Mouse (Mus musculus) cerebellum, postnatal 36 days (tissue): ENCODE measurements at regions not wholly inside any gene's neighbourhood (a gene's known extent, or its start where the extent isn't known, plus 50 kb on each side); places are given as distances from the start of the nearest gene placed in this dataset.
"Not testable (repeated sequence)": the region's sequence is repeated elsewhere in the genome, so short reads cannot be mapped to it uniquely, and the experiment has no call there.

Experiments
- DNase-seq, 2 experiments: peaks; one replicate each; pipeline ENCODE4 v3.0.0; 2021 to 2022; ENCODE audit warnings: mixed read lengths in 2 of 2

DNA sequence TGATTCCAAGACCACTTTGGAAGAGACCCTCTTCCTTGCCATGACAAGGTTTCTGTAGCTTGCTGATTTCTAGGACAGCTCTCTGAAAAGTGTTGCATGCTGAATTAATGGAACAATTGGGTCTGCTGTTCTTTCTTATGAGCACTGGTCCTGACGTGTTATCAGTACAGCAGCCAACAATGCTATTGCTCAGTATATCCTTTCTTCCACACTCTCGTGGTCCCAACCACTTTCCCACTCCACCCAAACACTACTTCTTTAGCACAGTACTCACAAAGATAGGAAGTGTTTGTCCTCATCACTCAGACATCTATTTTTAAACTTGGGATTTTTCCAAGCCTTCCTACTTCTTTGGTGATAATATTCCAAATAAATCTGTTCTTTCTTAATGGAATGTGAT, 233.2 kb upstream of the Klf6 start:
- DNase-seq: no peak

DNA sequence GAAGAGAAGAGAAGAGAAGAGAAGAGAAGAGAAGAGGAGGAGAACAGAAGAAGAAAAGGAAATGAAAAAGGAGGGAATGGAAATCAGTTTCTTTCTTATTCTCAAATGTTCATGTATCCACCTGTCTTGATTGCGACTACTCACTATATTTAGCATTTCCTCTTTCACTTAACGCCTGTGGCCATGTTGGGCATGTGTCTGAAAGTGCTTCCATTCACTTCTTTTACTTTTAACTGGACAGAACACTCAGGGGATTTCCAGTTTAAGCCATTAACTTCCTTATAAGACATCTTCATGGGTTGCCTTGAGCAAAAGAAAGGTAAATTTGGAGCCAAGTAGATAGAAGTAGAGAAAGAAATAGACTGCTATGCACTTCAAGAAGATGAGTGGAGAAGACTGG, 226.3 kb upstream of the Klf6 start:
- no peak for DNase-seq

DNA sequence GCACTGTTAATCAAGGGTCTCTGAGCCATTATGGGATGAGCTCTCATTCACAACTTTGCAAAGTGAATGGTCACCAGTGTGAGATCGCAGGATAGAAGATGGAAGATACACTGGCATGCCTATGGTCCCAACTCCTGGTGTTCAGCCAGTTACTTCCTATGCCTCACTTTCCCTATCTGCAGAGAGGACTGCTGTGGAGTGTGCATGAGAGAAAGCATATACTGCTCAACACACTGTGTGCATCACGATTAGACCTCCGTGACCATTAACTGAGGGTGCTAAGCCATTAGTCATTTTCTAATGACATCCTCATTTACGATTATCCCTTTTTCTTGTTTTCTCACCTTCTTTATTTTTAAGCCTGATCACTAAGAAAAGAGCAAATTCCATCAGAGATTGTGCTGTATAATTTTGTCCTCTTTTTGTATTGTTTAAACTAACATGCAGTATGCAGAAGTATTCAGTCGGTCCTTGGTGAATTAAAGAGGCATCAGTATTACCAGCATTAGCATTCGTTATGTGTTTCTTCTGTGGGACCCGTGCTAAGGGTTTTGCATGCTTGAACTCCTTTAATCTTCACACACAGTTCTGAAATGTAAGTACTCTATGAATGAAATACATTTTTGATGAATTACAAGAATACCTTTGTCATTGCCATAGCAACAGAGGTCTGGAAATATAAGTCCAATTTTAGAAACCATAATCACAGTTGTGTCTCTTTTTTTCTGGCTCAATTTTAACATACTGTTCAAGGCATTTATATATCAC, 219.4 kb upstream of the Klf6 start:
- DNase-seq: no peak

DNA sequence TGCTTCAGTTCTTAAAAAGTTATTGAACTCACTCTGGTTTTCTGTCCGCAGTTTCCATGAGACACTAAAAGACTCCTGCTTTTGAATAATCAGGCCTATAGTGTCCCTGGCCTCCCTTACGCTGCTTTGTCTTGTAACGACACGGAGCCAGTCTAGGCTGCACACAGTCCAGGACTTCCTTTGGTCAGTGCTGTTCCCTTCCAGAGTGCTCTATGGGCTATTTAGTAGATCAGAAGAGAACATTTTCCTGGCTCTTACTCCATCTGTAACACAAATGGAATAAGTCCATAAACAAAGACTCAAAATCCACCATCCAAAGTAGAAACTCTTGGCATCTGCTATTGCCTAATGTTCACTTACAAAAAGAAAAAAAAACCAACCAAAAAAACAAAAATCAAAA, 213.0 kb upstream of the Klf6 start:
- no peak for DNase-seq

DNA sequence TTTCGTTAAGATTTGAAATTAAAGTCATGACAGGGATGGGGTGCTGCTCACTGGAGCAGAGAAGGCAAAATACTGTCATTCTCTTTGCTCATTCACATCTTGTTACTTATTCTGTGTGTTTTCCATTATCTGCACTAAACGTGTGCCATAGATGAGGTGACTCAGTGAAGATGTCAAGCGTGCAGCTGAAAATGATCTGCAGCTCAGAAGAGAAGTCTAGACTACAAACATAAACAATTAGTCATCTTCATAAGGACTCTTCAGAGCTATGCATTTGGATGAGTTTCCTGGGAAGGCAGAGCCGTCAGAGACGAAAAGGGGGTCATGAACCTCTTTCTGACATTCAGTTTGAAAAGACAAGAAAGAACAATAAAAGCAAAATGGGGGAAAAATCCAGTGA, 203.7 kb upstream of the Klf6 start:
- no peak for DNase-seq

DNA sequence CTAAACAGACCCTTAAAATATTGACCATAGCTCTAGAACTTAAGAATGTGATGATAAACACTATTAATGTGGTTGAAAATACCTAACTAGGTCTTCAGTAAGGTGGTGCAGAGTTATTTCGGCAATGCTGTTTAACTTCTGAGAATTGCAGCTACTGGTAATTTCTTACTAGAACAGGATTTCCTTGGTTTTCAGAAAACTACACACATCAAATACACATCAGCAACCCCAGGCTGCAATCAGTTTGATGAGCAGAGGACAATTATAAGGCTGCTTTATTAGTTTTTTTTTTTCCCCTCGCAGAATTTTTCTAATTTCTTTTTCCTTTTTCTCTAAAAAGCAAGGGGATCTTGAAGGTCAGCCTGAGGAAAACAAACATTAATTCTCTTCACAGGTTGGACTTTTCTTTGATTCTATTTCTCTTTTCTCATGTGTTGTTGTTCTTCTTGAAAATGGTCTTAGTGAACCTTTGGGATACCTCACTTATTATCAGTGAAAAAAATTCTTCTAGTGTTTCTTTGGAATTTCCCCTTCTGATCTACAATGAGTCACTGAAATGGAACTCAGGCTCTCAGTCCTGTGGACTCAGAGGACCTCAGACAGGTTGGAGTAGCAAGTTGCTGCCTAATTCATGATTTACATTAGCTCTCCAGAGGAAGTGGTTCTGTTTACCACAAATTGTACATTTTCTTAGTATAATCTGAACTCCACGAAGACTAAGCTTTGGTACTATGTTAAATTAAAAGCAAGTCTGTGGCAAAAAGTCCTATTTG, 194.9 kb upstream of the Klf6 start:
- DNase-seq: no peak

DNA sequence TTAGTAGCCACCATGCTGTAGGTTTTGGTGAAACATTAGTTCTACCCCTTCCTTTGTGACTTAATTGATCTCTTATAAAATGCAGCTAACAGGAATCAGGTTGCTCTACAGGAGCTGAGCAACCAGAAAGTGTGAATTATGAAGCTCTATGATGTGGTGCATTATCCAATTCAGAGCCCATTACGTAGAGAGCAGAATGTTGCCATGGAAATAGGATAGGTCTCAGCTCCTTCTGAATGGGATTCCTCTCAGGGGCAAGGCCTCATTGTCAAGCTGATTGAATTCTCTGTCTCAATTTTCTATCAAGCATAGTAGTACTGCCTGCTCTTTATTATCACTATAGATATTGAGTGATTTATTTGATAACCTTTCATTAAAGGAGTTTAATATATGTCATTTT, 185.6 kb upstream of the Klf6 start:
- no peak for DNase-seq

DNA sequence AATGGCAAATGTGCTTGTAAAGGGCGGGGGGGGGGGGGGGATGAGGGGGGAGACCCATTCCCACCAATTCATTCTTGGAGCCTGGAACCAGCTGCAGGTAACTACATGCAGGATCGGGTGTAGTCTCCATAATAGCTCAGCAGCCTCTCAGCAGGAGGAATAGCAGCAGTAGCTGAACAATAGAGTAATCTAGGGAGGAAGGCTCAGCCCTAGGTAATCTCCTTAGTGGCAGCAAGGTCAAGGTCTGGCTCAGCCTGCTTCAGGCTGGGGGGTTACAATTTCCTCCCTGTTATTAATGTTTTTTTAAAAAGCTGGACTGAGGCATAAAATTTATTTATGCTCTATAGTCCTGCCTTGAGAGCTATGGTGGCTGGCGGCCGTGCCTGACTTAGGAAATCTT, 171.2 kb upstream of the Klf6 start:
- no peak for DNase-seq

DNA sequence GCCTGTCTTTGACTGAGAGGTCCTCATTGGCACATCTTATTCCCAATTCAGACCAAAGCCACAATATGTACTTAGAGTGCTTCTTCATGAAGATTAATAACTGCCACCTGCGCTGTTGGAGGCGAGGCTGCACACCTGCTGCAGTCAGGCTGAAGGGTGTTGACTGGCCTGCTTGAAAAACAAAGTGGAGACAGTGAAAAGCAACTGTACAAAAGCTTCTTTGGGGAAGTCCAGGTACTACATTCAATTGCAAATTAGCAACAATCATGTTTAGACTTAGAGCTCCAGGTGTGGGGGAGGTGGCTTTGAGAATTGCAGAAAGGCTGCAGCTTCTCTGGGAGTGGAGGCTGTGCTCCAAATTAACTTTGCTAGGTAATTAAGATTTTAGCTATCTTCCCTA, 170.6 kb upstream of the Klf6 start:
- not testable (repeated sequence) for DNase-seq

DNA sequence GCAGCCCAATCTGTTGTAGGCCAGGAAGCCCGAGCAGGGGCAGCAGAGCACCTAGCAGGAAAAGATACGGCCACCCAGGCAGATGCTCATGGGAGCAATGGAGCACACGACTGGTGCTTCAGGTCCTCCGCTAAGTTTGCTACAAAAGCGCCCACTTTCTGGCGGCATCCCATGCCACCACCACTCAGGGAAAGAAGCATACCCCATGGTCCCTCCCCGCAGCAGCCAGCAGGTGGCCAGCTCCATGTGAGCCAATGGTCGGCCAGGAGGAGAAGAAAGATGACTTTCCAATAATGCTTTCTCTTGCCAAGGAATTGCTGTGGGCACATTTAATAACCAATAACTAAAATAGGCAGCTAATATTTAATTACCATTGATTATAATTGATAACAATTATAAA, 166.7 kb upstream of the Klf6 start:
- no peak for DNase-seq

DNA sequence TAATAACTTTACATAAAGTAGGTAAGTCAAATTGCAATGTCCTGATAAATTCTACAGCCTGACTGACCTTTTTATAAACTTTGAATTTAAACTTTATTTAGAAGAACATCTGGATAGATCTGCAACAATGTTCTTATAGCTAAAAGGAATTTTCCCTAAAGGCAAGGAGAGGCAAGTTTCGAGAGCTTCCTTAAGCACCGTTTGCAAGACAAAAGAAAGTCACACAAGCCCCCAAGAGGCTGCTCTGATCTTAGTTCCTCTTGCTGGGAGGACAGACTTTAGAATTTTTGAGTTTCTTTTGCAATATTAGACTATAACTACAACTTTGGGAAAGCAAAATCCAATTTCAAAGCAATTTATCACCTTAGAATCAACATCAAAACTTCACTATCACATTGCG, 165.7 kb upstream of the Klf6 start:
- not testable (repeated sequence) for DNase-seq

DNA sequence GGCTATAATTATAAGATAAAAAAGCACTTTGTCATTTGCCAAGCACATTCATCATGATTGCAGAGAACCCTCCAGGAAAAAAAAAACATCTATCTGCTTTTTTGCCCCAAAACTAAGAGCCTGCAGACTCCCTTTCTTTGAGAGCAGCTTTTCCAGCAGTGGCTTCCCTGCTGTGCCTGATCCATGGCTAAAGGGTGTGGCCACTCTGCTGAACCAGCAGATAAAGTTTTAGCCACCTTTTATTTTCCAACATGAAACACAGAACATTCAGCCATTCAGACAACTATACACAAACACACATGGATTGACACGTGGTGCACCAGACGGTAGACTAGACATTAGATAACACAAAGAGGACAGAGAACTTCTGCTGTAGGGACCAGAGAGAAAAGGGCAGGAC, 164.9 kb upstream of the Klf6 start:
- no peak for DNase-seq

DNA sequence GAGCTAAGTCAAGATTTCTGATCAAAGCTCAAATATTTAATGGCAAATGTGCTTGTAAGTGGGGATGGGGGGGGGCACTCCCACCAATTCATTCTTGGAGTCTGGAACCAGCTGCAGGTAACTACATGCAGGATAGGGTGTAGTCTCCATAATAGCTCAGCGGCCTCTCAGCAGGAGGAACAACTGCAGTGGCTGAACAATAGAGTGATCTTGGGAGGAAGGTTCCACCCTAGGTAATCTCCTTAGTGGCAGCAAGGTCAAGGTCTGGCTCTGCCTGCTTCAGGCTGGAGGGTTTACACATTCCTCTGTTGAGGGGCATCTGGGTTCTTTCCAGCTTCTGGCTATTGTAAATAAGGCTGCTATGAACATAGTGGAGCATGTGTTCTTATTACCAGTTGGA, 164.0 kb upstream of the Klf6 start:
- DNase-seq: not testable (repeated sequence)

DNA sequence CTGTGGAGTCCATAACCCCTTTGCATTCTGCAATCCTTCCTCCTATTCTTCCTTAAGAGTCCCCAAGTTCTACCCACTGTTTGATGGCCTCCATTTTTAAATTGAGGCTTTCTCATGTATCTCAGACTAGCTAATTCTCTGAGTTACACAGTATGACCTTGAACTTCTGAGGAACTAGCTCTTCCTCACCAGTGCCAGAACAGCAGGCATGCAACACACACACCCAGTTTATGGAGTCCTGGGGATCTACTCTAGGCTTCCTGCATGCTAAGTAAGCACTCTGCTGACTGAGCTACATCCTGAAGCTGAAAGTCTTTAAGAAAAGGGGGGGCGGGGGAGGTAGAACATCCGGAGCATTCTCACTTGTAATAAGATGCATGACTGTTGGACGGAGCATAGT, 159.2 kb upstream of the Klf6 start:
- no peak for DNase-seq

DNA sequence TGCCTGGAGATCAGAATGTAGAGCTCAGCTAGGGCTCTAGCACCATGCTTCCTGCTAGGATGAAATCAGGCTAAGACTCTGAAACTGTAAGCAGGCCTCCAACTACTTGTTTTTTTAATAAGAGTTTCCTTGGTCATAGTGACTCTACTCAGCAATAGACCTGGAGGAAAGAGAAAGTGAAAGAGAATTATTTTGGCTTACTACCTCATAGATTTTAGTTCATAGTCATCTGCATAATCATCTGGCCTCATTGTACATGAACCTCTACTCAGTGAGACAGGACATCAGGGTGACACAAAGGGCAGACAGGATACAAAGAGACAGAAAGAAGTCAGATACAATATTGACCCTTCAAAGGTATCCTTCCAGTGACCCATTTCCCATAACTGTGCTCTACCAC, 156.3 kb upstream of the Klf6 start:
- DNase-seq: no peak

DNA sequence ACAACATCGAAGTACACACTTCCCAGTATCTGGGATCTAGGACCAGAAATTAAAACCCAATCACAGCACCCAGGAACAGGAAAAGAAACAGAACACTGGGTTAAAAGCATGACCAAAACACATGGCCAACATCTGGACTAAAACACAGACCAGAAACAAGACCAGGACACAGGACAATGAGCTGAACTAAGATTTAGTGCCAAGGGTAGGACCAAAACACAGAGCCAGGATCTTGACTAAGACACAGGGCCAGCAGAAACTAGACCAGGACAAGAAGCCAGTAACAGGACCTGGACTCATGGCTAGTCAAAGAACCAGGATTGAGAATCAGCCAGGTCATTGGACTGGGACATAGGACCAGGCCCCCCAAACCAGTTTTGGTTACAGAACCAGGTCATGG, 149.6 kb upstream of the Klf6 start:
- no peak for DNase-seq

DNA sequence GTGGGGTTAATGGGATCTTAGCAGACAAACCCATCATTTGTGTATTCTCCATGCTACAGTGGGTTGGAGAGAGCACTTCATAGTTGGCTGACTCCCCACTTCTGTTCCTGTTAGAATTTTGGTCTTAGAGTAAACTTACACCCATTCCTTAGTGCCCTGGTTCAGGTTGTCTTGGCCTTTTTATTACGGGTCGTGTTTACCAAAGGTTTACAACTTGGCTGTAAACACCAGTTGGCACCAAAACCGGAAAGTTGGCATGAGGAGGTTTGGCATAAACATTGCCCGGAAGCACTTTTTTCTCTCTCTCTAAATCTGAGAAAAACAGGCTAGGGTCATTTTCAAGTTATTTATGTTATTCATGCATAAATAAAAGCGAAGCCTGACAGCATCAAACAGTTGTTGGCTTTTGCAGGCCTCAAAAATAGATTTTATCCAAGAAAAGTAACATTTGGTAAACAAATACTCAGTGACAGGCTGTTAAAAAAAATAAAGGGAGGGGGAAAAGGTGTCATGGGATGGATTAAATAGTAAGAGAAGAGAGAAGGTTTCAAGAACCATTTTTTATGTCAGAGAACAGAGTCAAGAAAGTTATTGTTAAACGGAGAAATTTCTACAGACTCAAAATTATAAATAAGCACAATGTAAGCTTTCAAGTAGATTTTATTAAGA, 148.0 kb upstream of the Klf6 start:
- no peak for DNase-seq

DNA sequence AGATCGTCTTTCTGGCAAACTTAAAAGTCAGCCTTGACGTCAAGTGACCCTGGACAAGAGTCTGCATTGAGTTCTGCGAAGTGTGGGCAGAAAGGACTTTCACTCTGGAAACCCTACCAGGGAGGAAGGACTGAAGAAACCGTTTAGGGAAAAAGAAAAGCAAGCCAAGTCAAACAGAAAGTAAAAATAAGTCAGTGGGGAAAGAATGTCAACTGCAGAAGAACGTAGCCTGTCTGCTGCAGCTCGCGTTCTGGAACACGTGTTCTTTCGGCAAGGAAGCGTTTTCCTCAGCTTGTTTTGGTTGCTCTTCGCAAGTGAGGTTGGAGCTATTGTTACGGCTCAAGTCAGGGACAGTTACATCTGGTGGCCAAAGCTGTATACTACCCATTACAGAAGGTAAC, 147.1 kb upstream of the Klf6 start:
- no peak for DNase-seq

DNA sequence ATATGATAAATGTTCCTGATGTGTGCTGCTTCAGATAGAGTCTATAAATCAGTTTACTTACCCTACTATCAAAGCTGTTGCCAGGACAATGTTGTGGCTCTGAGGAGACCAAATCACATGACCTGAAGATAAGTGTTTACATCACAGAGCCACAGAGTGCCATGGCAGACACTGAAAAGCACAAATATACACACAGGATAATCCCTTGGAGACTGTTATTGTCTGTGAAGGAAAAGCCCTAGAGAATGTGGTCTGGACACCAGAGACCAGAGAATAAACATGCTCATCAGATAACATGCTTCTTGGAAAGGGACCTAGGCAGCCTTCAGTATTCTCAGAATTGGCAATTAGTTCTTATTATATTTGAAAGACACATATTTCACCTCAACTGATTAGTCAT, 146.5 kb upstream of the Klf6 start:
- no peak for DNase-seq

DNA sequence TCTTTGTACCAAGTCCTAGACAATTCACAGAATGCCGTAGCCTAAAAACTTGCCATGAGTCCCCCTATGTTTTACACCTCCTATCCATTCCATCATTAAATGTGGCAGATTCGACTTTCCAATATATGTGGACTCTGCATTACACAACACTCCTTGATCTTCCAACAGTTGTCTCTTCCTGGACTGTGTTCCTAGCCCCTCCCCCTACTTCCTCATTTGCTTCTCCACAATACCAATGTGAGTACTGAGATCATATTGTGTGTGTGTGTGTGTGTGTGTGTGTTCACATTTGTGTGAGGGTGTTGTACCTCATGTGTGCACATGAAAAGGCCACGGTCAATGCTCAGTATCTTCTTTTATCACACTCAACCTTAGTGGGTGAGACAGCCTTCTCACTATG, 144.5 kb upstream of the Klf6 start:
- DNase-seq: no peak

DNA sequence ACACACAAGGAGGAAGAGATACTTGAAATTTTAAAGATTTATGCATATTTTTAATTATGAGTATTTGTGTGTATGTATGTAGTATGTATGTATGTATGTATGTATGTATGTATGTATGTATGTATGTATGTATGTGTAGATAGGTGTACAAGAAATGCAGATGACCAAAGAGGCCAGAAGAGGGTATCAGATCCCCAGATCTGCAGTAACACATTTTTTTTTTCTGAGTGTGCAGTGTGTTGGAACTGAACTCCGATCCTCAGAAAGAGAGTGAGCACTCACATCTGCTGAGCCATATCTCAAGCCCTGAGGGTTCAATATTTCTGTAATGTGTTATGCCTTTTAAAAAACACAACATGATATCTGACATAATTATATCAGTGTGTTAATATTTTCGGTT, 138.0 kb upstream of the Klf6 start:
- DNase-seq: no peak

DNA sequence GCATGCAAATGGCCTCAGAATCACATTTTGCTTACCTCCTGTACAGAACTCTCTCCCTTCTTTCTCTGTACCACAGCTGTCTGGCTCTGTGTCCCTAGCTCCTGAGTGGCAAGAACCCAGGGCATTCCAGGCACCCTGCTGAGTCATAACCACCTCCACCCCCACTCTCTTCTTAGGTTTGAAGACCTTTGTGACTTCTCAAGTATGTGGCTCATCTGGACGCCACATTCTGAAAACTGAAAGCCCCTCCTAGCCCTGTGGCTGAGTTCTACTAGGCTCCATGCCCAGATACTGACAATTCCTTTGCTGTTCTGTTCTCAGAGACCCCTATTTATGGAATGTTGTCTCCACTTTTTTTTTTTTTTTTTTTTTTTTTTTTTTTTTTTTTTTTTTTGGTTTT, 136.9 kb upstream of the Klf6 start:
- DNase-seq: no peak

DNA sequence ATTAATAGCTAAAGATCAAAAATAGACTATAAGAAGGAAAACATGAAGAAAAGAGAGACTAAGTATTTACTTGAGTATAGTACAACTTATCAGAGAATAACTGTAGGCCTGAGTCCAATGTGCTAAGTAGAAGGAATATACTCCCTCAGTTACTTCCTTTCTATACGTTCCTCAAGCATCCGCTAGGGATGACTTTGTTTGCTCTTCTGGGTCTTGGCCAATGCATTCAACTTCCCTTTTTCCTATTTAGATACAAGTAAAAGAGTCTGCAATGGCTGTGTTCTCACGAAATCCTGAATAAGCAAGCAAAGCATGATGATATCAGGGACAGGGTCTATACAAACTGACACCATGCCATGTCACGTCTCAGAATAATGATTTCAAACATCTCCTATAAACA, 135.3 kb upstream of the Klf6 start:
- DNase-seq: no peak

DNA sequence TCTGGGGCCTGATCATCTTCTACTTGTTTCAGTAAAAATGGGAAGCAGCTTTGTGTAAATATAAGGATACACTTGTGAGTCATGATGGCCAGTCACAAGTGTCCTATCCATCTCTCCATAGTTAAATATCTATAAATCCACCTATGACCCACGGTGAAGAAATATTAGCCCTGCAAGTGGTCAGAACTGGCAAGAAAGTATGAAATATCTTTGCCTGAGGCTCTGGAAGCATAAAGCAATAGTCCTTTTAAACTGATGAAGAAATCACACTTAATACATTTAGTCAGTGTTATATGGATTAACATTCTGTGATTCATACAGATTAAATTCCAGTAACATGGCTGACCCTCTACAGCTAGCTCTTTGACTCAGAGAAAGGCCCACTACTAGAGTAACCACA, 134.8 kb upstream of the Klf6 start:
- no peak for DNase-seq
